Mouse (Mus musculus) cortical plate, adult 2 months (tissue): ENCODE results near the gene Adh7. TPM values are rescaled to one million over a fixed set of nuclear protein-coding genes. Genes with fewer than 3 reads are reported as not detected.

Experiments used
- H3K27ac ChIP-seq: fragments of 200-500 bp; 2 replicates; pipeline ENCODE4 v1.5.1; 2012; ENCODE audit warnings: low read length, control low read depth, inconsistent platforms; ENCODE audit not compliant: insufficient read depth
- H3K4me1 ChIP-seq: fragments of 200-500 bp; 2 replicates; pipeline ENCODE4 v1.6.1; 2011; ENCODE audit warnings: low read length; ENCODE audit not compliant: control insufficient read depth, insufficient read depth
- H3K4me3 ChIP-seq: fragments of 200-500 bp; 2 replicates; pipeline ENCODE4 v1.5.1; 2011; ENCODE audit warnings: mild to moderate bottlenecking, low read length, control low read depth; ENCODE audit not compliant: insufficient read depth
- CTCF ChIP-seq: fragments of 200-500 bp; IDR thresholded peaks from 2 replicates; pipeline ENCODE4 v1.5.1; 2011; ENCODE audit warnings: mild to moderate bottlenecking, control low read depth, low read length; ENCODE audit not compliant: insufficient read depth; ENCODE audit errors: extremely low read depth
- POLR2A ChIP-seq: fragments of 200-500 bp; IDR thresholded peaks from 2 replicates; pipeline ENCODE4 v1.6.1; 2011; ENCODE audit warnings: mild to moderate bottlenecking, low read length, control low read depth; ENCODE audit not compliant: insufficient read depth; ENCODE audit errors: extremely low read depth
- polyA plus RNA-seq: library from polyadenylated mRNA; depleted of rRNA; stranded (reverse); fragments of >200 nt; gene quantifications from 2 replicates; pipeline ENCODE4 v1.2.3, GENCODE M21; 2012

Adh7 gene
- polyA plus RNA-seq, 1 experiment = 0.02 TPM

- no peak for TF ChIP-seq CTCF
- TF ChIP-seq POLR2A = no peak
- H3K4me1 ChIP-seq = no peaks in the 10 kb centered on the region
- H3K27ac ChIP-seq = no peak overlapping the region
These were observed 29.0 kb downstream of the Adh7 start for GRCm38 (mm10) chr3:138246511-138247020.

GRCm38 (mm10) chr3:138247241-138247640, 29.7 kb downstream of the Adh7 start:
- TF ChIP-seq CTCF (no peak), POLR2A (no peak)
- Histone ChIP-seq H3K4me3 (no peak overlapping the region), H3K27ac (no peak overlapping the region), H3K4me1 (no peaks in the 10 kb centered on the region)

More at GRCm38 (mm10) chr3:138246511-138247020, 29.0 kb downstream of the Adh7 start:
- H3K4me3 ChIP-seq = no peak overlapping the region

GRCm38 (mm10) chr3:138248011-138248410, 30.5 kb downstream of the Adh7 start:
- Histone ChIP-seq H3K4me1 (no peaks in the 10 kb centered on the region), H3K4me3 (no peak overlapping the region), H3K27ac (no peak overlapping the region)
- TF ChIP-seq POLR2A (no peak), CTCF (no peak)

GRCm38 (mm10) chr3:138248746-138249145, 31.2 kb downstream of the Adh7 start:
- Histone ChIP-seq H3K4me1 (no peaks in the 10 kb centered on the region), H3K27ac (no peak overlapping the region), H3K4me3 (no peak overlapping the region)
- TF ChIP-seq POLR2A = no peak
- no peak for TF ChIP-seq CTCF

GRCm38 (mm10) chr3:138251156-138251555, 33.6 kb downstream of the Adh7 start:
- TF ChIP-seq CTCF (no peak), POLR2A (no peak)
- no peak overlapping the region for H3K27ac ChIP-seq
- H3K4me3 ChIP-seq = no peak overlapping the region
- no peaks in the 10 kb centered on the region for H3K4me1 ChIP-seq

- Histone ChIP-seq H3K4me1 (no peaks in the 10 kb centered on the region), H3K4me3 (no peak overlapping the region), H3K27ac (no peak overlapping the region)
- no peak for TF ChIP-seq CTCF
These were observed 36.6 kb downstream of the Adh7 start for GRCm38 (mm10) chr3:138254205-138254604.

- no peak overlapping the region for H3K4me3 ChIP-seq
- H3K27ac ChIP-seq = no peak overlapping the region
- H3K4me1 ChIP-seq = no peaks in the 10 kb centered on the region
- TF ChIP-seq POLR2A (no peak), CTCF (no peak)
These were observed 37.8 kb downstream of the Adh7 start for GRCm38 (mm10) chr3:138255366-138255765.

- Histone ChIP-seq H3K4me1 (no peaks in the 10 kb centered on the region), H3K4me3 (no peak overlapping the region), H3K27ac (no peak overlapping the region)
- TF ChIP-seq CTCF = no peak
- TF ChIP-seq POLR2A = no peak
These were observed 38.4 kb downstream of the Adh7 start for GRCm38 (mm10) chr3:138255780-138256550.

GRCm38 (mm10) chr3:138260721-138261669, 43.4 kb downstream of the Adh7 start, which contains the start of gene Adh1:
Adh1 (plus strand) TSS chr3:138260991.
- H3K4me1 ChIP-seq = no peaks in the 10 kb centered on the region
- TF ChIP-seq CTCF = no peak
- no peak for TF ChIP-seq POLR2A
- H3K27ac ChIP-seq = no peak within 1 kb of the TSS
- no peak within 1 kb of the TSS for H3K4me3 ChIP-seq

- Histone ChIP-seq H3K4me3 (no peak overlapping the region), H3K27ac (no peak overlapping the region), H3K4me1 (no peaks in the 10 kb centered on the region)
- no peak for TF ChIP-seq CTCF
- TF ChIP-seq POLR2A = no peak
These were observed 45.0 kb downstream of the Adh7 start for GRCm38 (mm10) chr3:138262568-138262967.
